Comparison of ENCODE assay signal across 20 mouse cellular contexts in genomic region chr5:31203866-31204265, GRCm38 (mm10). TPM values are rescaled to one million over a fixed set of nuclear protein-coding genes. Genes with fewer than 3 reads are reported as not detected.
A peak's percentile ranks its signal among the peaks of the same experiment; 100 is the strongest.
DNase-seq lines count a peak whose midpoint lies in the region; ATAC-seq lines count a peak whose summit lies in the region.
"Had no signal": no experiment of that assay in that cellular context is flagged by ENCODE, and none has a peak within 500 bp of the region (broad histone marks: within the 10 kb centered on the region; RNA-seq: fewer than 3 reads in every experiment).

No protein-coding gene starts in this region.

- no peak for ATAC-seq in liver, embryonic 12.5 days
- ATAC-seq: forebrain, embryonic 14.5 days; forebrain, embryonic 16.5 days had no signal

- WGBS in liver, embryonic 12.5 days (ENCODE audit: insufficient replicate concordance) = 82% methylated on average over 2 of the region's 2 CpGs

- H3K9ac ChIP-seq in liver, embryonic 12.5 days = no peak overlapping the region
- H3K9ac ChIP-seq: embryonic facial prominence, embryonic 13.5 days; embryonic facial prominence, embryonic 15.5 days; forebrain, embryonic 12.5 days had no signal

- peak; percentile 7 to 24 for DNase-seq in adrenal gland, postnatal 36 days
- DNase-seq in adrenal gland, postnatal 25 days = no peak
- DNase-seq in liver = no peak
- DNase-seq: adrenal gland, adult 8-10 months; adrenal gland, postnatal 14 days; cerebellum, adult 11 months; cerebellum, adult 18-20 months; cerebellum, adult 8-10 months; cerebellum, adult 9-11 months; cerebellum, postnatal 14 days; cerebellum, postnatal 36 days; embryo, embryonic 11 days had no signal

- H3K4me2 ChIP-seq in liver, embryonic 12.5 days = no peak overlapping the region
- H3K4me2 ChIP-seq: embryonic facial prominence, embryonic 13.5 days; embryonic facial prominence, embryonic 15.5 days; forebrain, embryonic 12.5 days had no signal

- peaks cover 5% of the 10 kb centered on the region for H3K9me3 ChIP-seq in liver, embryonic 12.5 days (replicated peaks)

- H3K36me3 ChIP-seq in liver, embryonic 12.5 days = peaks cover 85% of the 10 kb centered on the region

- H3K27ac ChIP-seq in liver, embryonic 12.5 days = 0 out of 2 replicates have a peak overlapping the region, but pooled peaks have one; percentile 87
- H3K27ac ChIP-seq: embryonic facial prominence, embryonic 13.5 days; embryonic facial prominence, embryonic 15.5 days; forebrain, embryonic 10.5 days; forebrain, embryonic 12.5 days had no signal

- peaks cover 36% of the 10 kb centered on the region for H3K4me1 ChIP-seq in liver, embryonic 12.5 days

- H3K4me3 ChIP-seq in liver, embryonic 12.5 days = no peak overlapping the region
- H3K4me3 ChIP-seq: embryonic facial prominence, embryonic 13.5 days; embryonic facial prominence, embryonic 15.5 days; erythroblast, embryonic 14.5 days; forebrain, embryonic 10.5 days; forebrain, embryonic 12.5 days had no signal

- no peaks in the 10 kb centered on the region for H3K27me3 ChIP-seq in liver, embryonic 12.5 days (replicated peaks)
- H3K27me3 ChIP-seq: embryonic facial prominence, embryonic 13.5 days; embryonic facial prominence, embryonic 15.5 days; forebrain, embryonic 12.5 days had no signal

RNA-seq across cellular contexts. Expression of gene Zfp513, which starts 1.8 kb away (rescaled TPM):
- 10 to 100 TPM; 28.1 to 34.1 TPM for total RNA-seq in adrenal gland, postnatal 36 days (2021)
- 28.4 and 34.3 TPM in 2 replicates for total RNA-seq in adrenal gland, postnatal 25 days (2021)
- 4.5 and 7.2 TPM in 2 replicates for polyA plus RNA-seq in liver, embryonic 12.5 days (2016; fragmentation: Nextera tagmentation; extraction: Ambion mirVana)

RNA-seq across cellular contexts. Expression of gene Eif2b4, which starts 10.6 kb away (rescaled TPM):
- total RNA-seq in adrenal gland, postnatal 36 days (2021) = 10 to 100 TPM; 43.2 to 60.5 TPM
- total RNA-seq in adrenal gland, postnatal 25 days (2021) = 45.2 and 52.6 TPM in 2 replicates
- polyA plus RNA-seq in liver, embryonic 12.5 days (2016; fragmentation: Nextera tagmentation; extraction: Ambion mirVana) = 67.2 and 73.1 TPM in 2 replicates

RNA-seq across cellular contexts. Expression of gene Snx17, which starts 10.8 kb away (rescaled TPM):
- 100 to 1,000 TPM; 106 to 110 TPM for total RNA-seq in adrenal gland, postnatal 36 days (2021)
- total RNA-seq in adrenal gland, postnatal 25 days (2021) = 97.6 and 99.5 TPM in 2 replicates
- 58.2 and 62.3 TPM in 2 replicates for polyA plus RNA-seq in liver, embryonic 12.5 days (2016; fragmentation: Nextera tagmentation; extraction: Ambion mirVana)

RNA-seq across cellular contexts. Expression of gene Ppm1g, which starts 16.6 kb away (rescaled TPM):
- 100 to 1,000 TPM; 105 to 129 TPM for total RNA-seq in adrenal gland, postnatal 36 days (2021)
- 105 and 137 TPM in 2 replicates for total RNA-seq in adrenal gland, postnatal 25 days (2021)
- 195 and 204 TPM in 2 replicates for polyA plus RNA-seq in liver, embryonic 12.5 days (2016; fragmentation: Nextera tagmentation; extraction: Ambion mirVana)

RNA-seq across cellular contexts. Expression of gene Gtf3c2, which starts 23.9 kb away (rescaled TPM):
- total RNA-seq in adrenal gland, postnatal 36 days (2021) = 10 to 100 TPM; 53.8 to 64.0 TPM
- 67.1 and 82.5 TPM in 2 replicates for total RNA-seq in adrenal gland, postnatal 25 days (2021)
- 51.5 and 53.1 TPM in 2 replicates for polyA plus RNA-seq in liver, embryonic 12.5 days (2016; fragmentation: Nextera tagmentation; extraction: Ambion mirVana)

Comparison
In these comparisons a context has a peak if more than half of its experiments do, and no peak if none do; other contexts are left out.
1. DNase-seq: peak in adrenal gland, postnatal 36 days (2 of 2); none in adrenal gland, postnatal 25 days (single experiment) and liver (single experiment).